Mouse (Mus musculus) kidney, adult 2 months (tissue): ENCODE results near the gene Ruvbl1.

Experiments used
- CTCF ChIP-seq: fragments of 200-500 bp; conservative IDR thresholded peaks from 2 replicates; pipeline ENCODE4 v1.5.1; 2011; ENCODE audit warnings: low read depth, mild to moderate bottlenecking, control low read depth, low read length, moderate library complexity, mixed read lengths; ENCODE audit not compliant: insufficient read depth, insufficient read length
- POLR2A ChIP-seq: fragments of 200-500 bp; IDR thresholded peaks from one replicate; pipeline ENCODE4 v1.6.1; 2011; ENCODE audit warnings: low read depth, low read length, control low read depth

DNA sequence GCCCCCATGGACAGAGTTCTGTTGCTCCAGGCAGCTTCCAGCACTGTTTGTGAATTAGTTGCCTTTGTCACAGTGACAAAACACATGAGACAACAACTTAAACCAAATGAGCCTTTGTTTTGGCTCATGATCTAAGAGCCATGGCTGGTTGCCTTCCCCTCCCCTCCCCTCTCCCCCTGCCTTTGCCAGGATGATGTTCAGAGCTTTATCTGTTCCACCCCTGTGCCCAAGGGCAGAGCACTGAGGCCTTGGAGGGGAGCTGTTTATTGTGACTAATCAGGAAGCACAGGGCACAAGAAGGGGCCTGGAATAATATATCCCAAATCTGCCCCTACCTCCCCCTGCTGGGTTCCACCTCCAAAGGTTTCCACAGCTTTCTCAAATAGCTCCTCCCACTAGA, 65.1 kb downstream of the Ruvbl1 start:
- TF ChIP-seq POLR2A, result no peak
- TF ChIP-seq CTCF, result no peak
